Mouse (Mus musculus) CH12.LX (cell line): ENCODE results near the gene Ptprd. TPM values are rescaled to one million over a fixed set of nuclear protein-coding genes. Genes with fewer than 3 reads are reported as not detected.

Experiments used
- DNase-seq: peaks from one replicate; pipeline ENCODE4 v3.0.0-alpha.2; 2013; ENCODE audit errors: extremely low read depth
- H3K27ac ChIP-seq: 2 replicates; pipeline ENCODE4 v1.5.1; 2012; ENCODE audit warnings: low read depth, mild to moderate bottlenecking, control low read depth, moderate library complexity; ENCODE audit not compliant: insufficient read depth
- H3K27me3 ChIP-seq: replicated peaks from 2 replicates; pipeline ENCODE3; 2012; ENCODE audit warnings: inconsistent platforms
- H3K36me3 ChIP-seq, 2 experiments: replicated peaks in 1 of 2; 2 replicates each; pipeline versions ENCODE3 to v1.6.1; 2012; ENCODE audit warnings: inconsistent platforms in 1 of 2, low read length in 1 of 2, mild to moderate bottlenecking in 1 of 2, mixed read lengths in 1 of 2, moderate library complexity in 1 of 2; ENCODE audit not compliant: control insufficient read depth in 1 of 2, insufficient read depth in 1 of 2
- H3K4me1 ChIP-seq, 2 experiments: 2 replicates each; pipeline ENCODE4 v1.6.1; 2012; ENCODE audit warnings: inconsistent platforms in 1 of 2, moderate library complexity in 1 of 2; ENCODE audit not compliant: insufficient read depth in 2 of 2, control insufficient read depth in 1 of 2
- H3K4me2 ChIP-seq: 2 replicates; pipeline ENCODE4 v1.6.1; 2012; ENCODE audit warnings: low read depth, mild to moderate bottlenecking, control low read depth; ENCODE audit not compliant: poor library complexity, insufficient read depth, severe bottlenecking
- H3K4me3 ChIP-seq, 3 experiments: fragments of 150-350 bp in 1 of 3; sonication (generic) in 1 of 3; replicated peaks in 1 of 3; 2 replicates each; pipeline versions ENCODE3 to v1.5.1; 2011 to 2012; ENCODE audit warnings: low read depth in 2 of 3, low read length in 2 of 3, mild to moderate bottlenecking in 2 of 3, moderate library complexity in 2 of 3, control low read depth in 1 of 3, improper control_type of control experiment in 1 of 3, inconsistent platforms in 1 of 3, mixed read lengths in 1 of 3; ENCODE audit not compliant: poor library complexity in 1 of 3
- H3K79me2 ChIP-seq: replicated peaks from 2 replicates; pipeline ENCODE4 v1.6.1; 2012; ENCODE audit warnings: mild to moderate bottlenecking, moderate library complexity; ENCODE audit not compliant: control insufficient read depth, poor library complexity, insufficient read depth, severe bottlenecking; ENCODE audit errors: extremely low read depth
- H3K9ac ChIP-seq: 2 replicates; pipeline ENCODE4 v1.6.1; 2012; ENCODE audit warnings: low read depth, mild to moderate bottlenecking, control low read depth, moderate library complexity; ENCODE audit not compliant: insufficient read depth
- H3K9me3 ChIP-seq: replicated peaks from 2 replicates; pipeline ENCODE3; 2012; ENCODE audit warnings: low read length, inconsistent platforms, mixed read lengths
- CHD1 ChIP-seq: IDR thresholded peaks from 2 replicates; pipeline ENCODE4 v1.6.1; 2012; ENCODE audit warnings: low read depth, low read length, improper control_type of control experiment, inconsistent platforms
- CHD2 ChIP-seq: IDR thresholded peaks from 2 replicates; pipeline ENCODE4 v1.6.1; 2011; ENCODE audit warnings: low read length, improper control_type of control experiment
- ELF1 ChIP-seq: IDR thresholded peaks from 2 replicates; pipeline ENCODE4 v1.6.1; 2014; ENCODE audit warnings: low read depth, mild to moderate bottlenecking, inconsistent platforms, low read length, improper control_type of control experiment
- EP300 ChIP-seq: IDR thresholded peaks from 2 replicates; pipeline ENCODE4 v1.6.1; 2011; ENCODE audit warnings: low read length, improper control_type of control experiment
- ETS1 ChIP-seq: conservative IDR thresholded peaks from 2 replicates; pipeline ENCODE4 v1.6.1; 2012; ENCODE audit warnings: low read depth, mild to moderate bottlenecking, inconsistent platforms, low read length, improper control_type of control experiment, moderate library complexity
- GABPA ChIP-seq: IDR thresholded peaks from 2 replicates; pipeline ENCODE4 v1.6.1; 2012; ENCODE audit warnings: low read depth, low read length, improper control_type of control experiment, inconsistent platforms; ENCODE audit not compliant: insufficient replicate concordance
- IRF4 ChIP-seq: IDR thresholded peaks from 2 replicates; pipeline ENCODE4 v1.6.1; 2014; ENCODE audit warnings: low read depth, mild to moderate bottlenecking, inconsistent platforms, low read length, improper control_type of control experiment
- JUN ChIP-seq: IDR thresholded peaks from 2 replicates; pipeline ENCODE4 v1.6.1; 2011; ENCODE audit warnings: low read depth, mild to moderate bottlenecking, low read length, improper control_type of control experiment, moderate library complexity; ENCODE audit not compliant: insufficient read depth
- JUND ChIP-seq: conservative IDR thresholded peaks from 2 replicates; pipeline ENCODE4 v1.6.1; 2011; ENCODE audit warnings: low read depth, low read length, improper control_type of control experiment
- MAX ChIP-seq: IDR thresholded peaks from 2 replicates; pipeline ENCODE4 v1.6.1; 2011; ENCODE audit warnings: low read length, improper control_type of control experiment
- MEF2A ChIP-seq: IDR thresholded peaks from 2 replicates; pipeline ENCODE4 v1.6.1; 2014; ENCODE audit warnings: low read depth, mild to moderate bottlenecking, inconsistent platforms, low read length, improper control_type of control experiment, borderline replicate concordance
- MXI1 ChIP-seq: IDR thresholded peaks from 2 replicates; pipeline ENCODE4 v1.6.1; 2011; ENCODE audit warnings: mild to moderate bottlenecking, low read depth, low read length, improper control_type of control experiment
- MYC ChIP-seq: IDR thresholded peaks from 2 replicates; pipeline ENCODE4 v1.6.1; 2011; ENCODE audit warnings: low read depth, mild to moderate bottlenecking, improper control_type of control experiment, low read length
- NRF1 ChIP-seq: IDR thresholded peaks from 2 replicates; pipeline ENCODE4 v1.6.1; 2014; ENCODE audit warnings: low read depth, mild to moderate bottlenecking, inconsistent platforms, low read length, improper control_type of control experiment, moderate library complexity
- PAX5 ChIP-seq: IDR thresholded peaks from 2 replicates; pipeline ENCODE4 v1.6.1; 2012; ENCODE audit warnings: low read length, inconsistent platforms, mixed read lengths
- POLR2A ChIP-seq: IDR thresholded peaks from 2 replicates; pipeline ENCODE4 v1.6.1; 2011; ENCODE audit warnings: low read depth, mild to moderate bottlenecking, improper control_type of control experiment, low read length
- POLR2AphosphoS2 ChIP-seq: IDR thresholded peaks from 2 replicates; pipeline ENCODE4 v1.6.1; 2011; ENCODE audit warnings: low read depth, low read length, improper control_type of control experiment
- RAD21 ChIP-seq: IDR thresholded peaks from 2 replicates; pipeline ENCODE4 v1.6.1; 2011; ENCODE audit warnings: low read depth, mild to moderate bottlenecking, low read length, improper control_type of control experiment, moderate library complexity
- RCOR1 ChIP-seq: conservative IDR thresholded peaks from 2 replicates; pipeline ENCODE4 v1.6.1; 2012; ENCODE audit warnings: low read depth, mild to moderate bottlenecking, inconsistent platforms, low read length, improper control_type of control experiment
- SIN3A ChIP-seq: IDR thresholded peaks from 2 replicates; pipeline ENCODE4 v1.6.1; 2012; ENCODE audit warnings: low read length, improper control_type of control experiment, inconsistent platforms
- TBP ChIP-seq: conservative IDR thresholded peaks from 2 replicates; pipeline ENCODE4 v1.6.1; 2011; ENCODE audit warnings: low read depth, low read length, improper control_type of control experiment
- USF1 ChIP-seq: IDR thresholded peaks from 2 replicates; pipeline ENCODE4 v1.6.1; 2014; ENCODE audit warnings: low read depth, mild to moderate bottlenecking, inconsistent platforms, low read length, improper control_type of control experiment
- ZC3H11A ChIP-seq: IDR thresholded peaks from 2 replicates; pipeline ENCODE4 v1.6.1; 2012; ENCODE audit warnings: low read depth, mild to moderate bottlenecking, inconsistent platforms, low read length, improper control_type of control experiment
- ZKSCAN1 ChIP-seq: IDR thresholded peaks from 2 replicates; pipeline ENCODE4 v1.6.1; 2012; ENCODE audit warnings: low read depth, inconsistent platforms, low read length, improper control_type of control experiment, borderline replicate concordance
- dilution Hi-C: fragments of 300-500 bp; cut with MboI; formaldehyde crosslinking; loops from 2 replicates; pipeline ENCODE4 v1.14.3; 2020; ENCODE audit warnings: low sequenced_read_pairs; ENCODE audit not compliant: extremely low pct_unique_long_range_greater_than_20kb, extremely low pct_ligation_motif_present
- in situ Hi-C: fragments of 300-500 bp; cut with MboI; formaldehyde crosslinking; loops from 3 replicates; pipeline ENCODE4 v1.14.3; 2019; ENCODE audit warnings: low sequenced_read_pairs, low pct_ligation_motif_present, low pct_unique_long_range_greater_than_20kb, mixed read lengths
- polyA plus RNA-seq: library from polyadenylated mRNA; unstranded; fragments of >175 nt; gene quantifications from 2 replicates; pipeline ENCODE4 v1.2.1, GENCODE M21; 2012; ENCODE audit warnings: low read depth; ENCODE audit not compliant: insufficient read length
- total RNA-seq, 2 experiments: library from RNA; depleted of rRNA; stranded (reverse); fragments of 300-350 nt in 1 of 2; fragments of >200 nt in 1 of 2; gene quantifications; 2 replicates each; pipeline ENCODE4 v1.2.3; 2012 to 2014

Gene Ptprd
- total and polyA plus RNA-seq, 3 experiments = not detected

DNA sequence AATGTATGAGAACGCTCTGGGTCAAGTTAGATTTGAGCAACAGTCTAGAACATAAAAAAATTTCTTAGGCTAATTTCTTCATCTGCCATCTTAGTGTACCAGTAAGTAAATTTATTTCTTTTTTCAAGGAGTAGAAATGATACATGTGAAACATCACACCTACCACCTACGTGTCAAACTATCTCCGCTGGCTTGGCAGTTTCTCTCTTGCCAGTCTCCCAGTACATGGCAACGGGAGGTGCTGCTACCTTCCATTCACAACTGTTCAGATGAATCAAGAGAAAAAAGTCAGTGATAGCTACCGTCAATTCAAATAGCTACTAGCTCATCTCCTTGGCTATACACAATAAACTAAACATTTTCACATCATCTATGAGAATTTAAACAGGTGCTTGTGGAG is 1823.9 kb downstream of the Ptprd start:
- Histone ChIP-seq H3K9ac (no peak overlapping the region), H3K36me3 (no peaks in the 10 kb centered on the region)
- no peak for TF ChIP-seq MXI1
- TF ChIP-seq JUND = no peak
- TF ChIP-seq MEF2A = no peak
- no peak for TF ChIP-seq IRF4
- TF ChIP-seq ETS1 = no peak
- no peak for TF ChIP-seq RCOR1
- TF ChIP-seq SIN3A = no peak
- TF ChIP-seq MAX = no peak
- TF ChIP-seq CHD2 = no peak
- TF ChIP-seq PAX5 = no peak
- no peak for TF ChIP-seq EP300
- no peak for TF ChIP-seq ZKSCAN1
- TF ChIP-seq CHD1 = no peak
- TF ChIP-seq RAD21 = no peak
- TF ChIP-seq POLR2AphosphoS2 = no peak
- TF ChIP-seq, all 38 proteins: peak for 0
- dilution Hi-C loops = no loop called here
- H3K79me2 ChIP-seq = no peaks in the 10 kb centered on the region
- no peaks in the 10 kb centered on the region for H3K4me1 ChIP-seq
- H3K9me3 ChIP-seq = peaks cover 28% of the 10 kb centered on the region
- no peaks in the 10 kb centered on the region for H3K27me3 ChIP-seq
- no peak for DNase-seq
- H3K4me2 ChIP-seq = no peak overlapping the region
- in situ Hi-C loops = no loop called here
- H3K27ac ChIP-seq = no peak overlapping the region
- no peak overlapping the region for H3K4me3 ChIP-seq

GRCm38 (mm10) chr4:76386978-76387824 is 1824.6 kb downstream of the Ptprd start:
- no peak for TF ChIP-seq JUN
- no peak for TF ChIP-seq NRF1
- TF ChIP-seq RCOR1 = no peak
- no peak for TF ChIP-seq TBP
- TF ChIP-seq ETS1 = no peak
- TF ChIP-seq USF1 = no peak
- TF ChIP-seq MYC = no peak
- no peak for TF ChIP-seq ELF1
- TF ChIP-seq MAX = no peak
- TF ChIP-seq POLR2A = no peak
- no peak for TF ChIP-seq GABPA
- no peak for TF ChIP-seq ZC3H11A
- Histone ChIP-seq H3K4me1 (no peaks in the 10 kb centered on the region), H3K4me2 (no peak overlapping the region), H3K79me2 (no peaks in the 10 kb centered on the region), H3K9ac (no peak overlapping the region), H3K9me3 (peaks cover 32% of the 10 kb centered on the region), H3K27ac (no peak overlapping the region), H3K36me3 (no peaks in the 10 kb centered on the region), H3K27me3 (no peaks in the 10 kb centered on the region), H3K4me3 (no peak overlapping the region)
- in situ Hi-C loops = no loop called here
- DNase-seq = no peak
- dilution Hi-C loops = no loop called here
